Mouse (Mus musculus): ENCODE results near the gene Pak6.

Pak6 gene

GRCm38 (mm10) chr2:118664975-118665516 is 1.9 kb downstream of the Pak6 start:
- DNase-seq (ENCODE audit: extremely low read depth, insufficient read length, low spot score): peak; percentile 31

- no peak for DNase-seq (ENCODE audit: extremely low read depth, insufficient read length, low spot score)
Observed at GRCm38 (mm10) chr2:118665616-118666015, 2.5 kb downstream of the Pak6 start.

- no peak for DNase-seq (ENCODE audit: extremely low read depth, insufficient read length, low spot score)
Observed at GRCm38 (mm10) chr2:118667181-118667580, 4.1 kb downstream of the Pak6 start.

- peak; percentile 65 for DNase-seq (ENCODE audit: extremely low read depth, insufficient read length, low spot score)
Observed at GRCm38 (mm10) chr2:118669245-118669644, 6.1 kb downstream of the Pak6 start.

GRCm38 (mm10) chr2:118669785-118670184 is 6.7 kb downstream of the Pak6 start:
- DNase-seq (ENCODE audit: extremely low read depth, insufficient read length, low spot score): peak; percentile 76

GRCm38 (mm10) chr2:118671728-118672127 is 8.6 kb downstream of the Pak6 start:
- DNase-seq (ENCODE audit: extremely low read depth, insufficient read length, low spot score): no peak

GRCm38 (mm10) chr2:118673686-118674465 is 10.8 kb downstream of the Pak6 start:
- DNase-seq (ENCODE audit: extremely low read depth, insufficient read length, low spot score): no peak

- no peak for DNase-seq (ENCODE audit: extremely low read depth, insufficient read length, low spot score)
Observed at GRCm38 (mm10) chr2:118674500-118674899, 11.4 kb downstream of the Pak6 start.

GRCm38 (mm10) chr2:118676839-118677741 is 14.0 kb downstream of the Pak6 start:
- no peak for DNase-seq (ENCODE audit: extremely low read depth, insufficient read length, low spot score)

GRCm38 (mm10) chr2:118677817-118678216 is 14.7 kb downstream of the Pak6 start:
- no peak for DNase-seq (ENCODE audit: extremely low read depth, insufficient read length, low spot score)

GRCm38 (mm10) chr2:118679577-118679976 is 16.5 kb downstream of the Pak6 start:
- DNase-seq (ENCODE audit: extremely low read depth, insufficient read length, low spot score): no peak

GRCm38 (mm10) chr2:118680926-118681325 is 17.8 kb downstream of the Pak6 start:
- no peak for DNase-seq (ENCODE audit: extremely low read depth, insufficient read length, low spot score)

- peak; percentile 53 for DNase-seq (ENCODE audit: extremely low read depth, insufficient read length, low spot score)
Observed at GRCm38 (mm10) chr2:118682544-118683260, 19.6 kb downstream of the Pak6 start.

GRCm38 (mm10) chr2:118685088-118685487 is 22.0 kb downstream of the Pak6 start:
- no peak for DNase-seq (ENCODE audit: extremely low read depth, insufficient read length, low spot score)

- DNase-seq (ENCODE audit: extremely low read depth, insufficient read length, low spot score): no peak
Observed at GRCm38 (mm10) chr2:118686693-118687092, 23.6 kb downstream of the Pak6 start.

GRCm38 (mm10) chr2:118687791-118688190 is 24.7 kb downstream of the Pak6 start:
- DNase-seq (ENCODE audit: extremely low read depth, insufficient read length, low spot score): no peak

- DNase-seq (ENCODE audit: extremely low read depth, insufficient read length, low spot score): peak; percentile 57
Observed at GRCm38 (mm10) chr2:118689875-118690274, 26.8 kb downstream of the Pak6 start.

GRCm38 (mm10) chr2:118693370-118693966 is 30.4 kb downstream of the Pak6 start:
- DNase-seq (ENCODE audit: extremely low read depth, insufficient read length, low spot score): no peak

- peak; percentile 36 for DNase-seq (ENCODE audit: extremely low read depth, insufficient read length, low spot score)
Observed at GRCm38 (mm10) chr2:118695677-118696232, 32.7 kb downstream of the Pak6 start.

All from 3134 (cell line).